Mouse (Mus musculus): ENCODE data around the gene Gusb.

- TF ChIP-seq POLR2A (IDR thresholded peaks at IDR 0.05; ENCODE audit: control insufficient read depth, extremely low read depth, insufficient read depth, low read length, poor library complexity), result no peak
- TF ChIP-seq CTCF (IDR thresholded peaks at IDR 0.05; ENCODE audit: borderline replicate concordance, control insufficient read depth, extremely low read depth, insufficient read depth, low read length, poor library complexity), result no peak
Observed at GRCm38 (mm10) chr5:129966448-129966847, 36.4 kb downstream of the Gusb start.

Measured in thymus, adult 2 months (tissue).